Mouse (Mus musculus) liver, postnatal 0 days (tissue): ENCODE measurements around the gene Cntnap4. TPM values are rescaled to one million over a fixed set of nuclear protein-coding genes. Genes with fewer than 3 reads are reported as not detected.

Experiments used
- ATAC-seq: fragments of 200-750 bp; cut with Nextera tagmentation; 2 replicates; pipeline ENCODE4 v1.8.0; 2017; ENCODE audit warnings: mild to moderate bottlenecking, moderate library complexity
- DNase-seq: peaks from one replicate; pipeline ENCODE4 v3.0.0-alpha.2; 2016
- H3K27ac ChIP-seq: fragments of 300-500 bp; sonication (generic); 2 replicates; pipeline ENCODE4 v1.5.1; 2014; ENCODE audit warnings: antibody characterized with exemption, moderate library complexity, mild to moderate bottlenecking, low read depth
- H3K27me3 ChIP-seq: fragments of 300-500 bp; sonication (generic); 2 replicates; pipeline ENCODE4 v1.6.1; 2014; ENCODE audit warnings: low read length, control low read depth, mixed read lengths; ENCODE audit not compliant: insufficient read depth
- H3K36me3 ChIP-seq: fragments of 300-500 bp; sonication (generic); replicated peaks from 2 replicates; pipeline ENCODE4 v1.6.1; 2014; ENCODE audit warnings: mild to moderate bottlenecking, control low read depth, low read length, moderate library complexity, mixed read lengths; ENCODE audit not compliant: insufficient read depth
- H3K4me1 ChIP-seq: fragments of 300-500 bp; sonication (generic); 2 replicates; pipeline ENCODE4 v1.6.1; 2014; ENCODE audit warnings: antibody characterized with exemption, mild to moderate bottlenecking, control low read depth; ENCODE audit not compliant: insufficient read depth
- H3K4me2 ChIP-seq: fragments of 300-500 bp; sonication (generic); 2 replicates; pipeline ENCODE4 v1.6.1; 2014; ENCODE audit warnings: low read depth, mild to moderate bottlenecking, low read length, moderate library complexity, mixed read lengths
- H3K4me3 ChIP-seq: fragments of 300-500 bp; sonication (generic); 2 replicates; pipeline ENCODE4 v1.5.1; 2014; ENCODE audit warnings: low read depth, low read length
- H3K9ac ChIP-seq: fragments of 300-500 bp; sonication (generic); replicated peaks from 2 replicates; pipeline ENCODE4 v1.6.1; 2014; ENCODE audit warnings: mild to moderate bottlenecking, moderate library complexity
- H3K9me3 ChIP-seq: fragments of 300-500 bp; sonication (generic); 2 replicates; pipeline ENCODE4 v1.6.1; 2016; ENCODE audit warnings: mild to moderate bottlenecking, control low read depth, low read length, mixed read lengths
- CTCF ChIP-seq: sonication (generic); IDR thresholded peaks from 2 replicates; pipeline ENCODE4 v1.5.1; 2016; ENCODE audit warnings: antibody characterized with exemption, low read depth
- EP300 ChIP-seq: IDR thresholded peaks from 2 replicates; pipeline ENCODE4 v1.6.1; 2016; ENCODE audit warnings: antibody characterized with exemption, low read depth, mild to moderate bottlenecking
- WGBS: fragments of 180-500 bp; shearing (Covaris S2); extraction: QIAGEN DNeasy Blood & Tissue Kit; methylation state at CpG from one replicate; pipeline ENCODE4 v1.1.7; 2014; ENCODE audit not compliant: insufficient replicate concordance; 5-methylcytosine and 5-hydroxymethylcytosine counted together
- polyA plus RNA-seq: library from polyadenylated mRNA; unstranded; fragments of >200 nt; fragmentation: Nextera tagmentation; extraction: Ambion mirVana; gene quantifications from 2 replicates; pipeline ENCODE4 v1.2.1, GENCODE M21; 2015

Gene Cntnap4
- polyA plus RNA-seq, 1 experiment from 2014 or later, result not detected

- Histone ChIP-seq H3K9ac (no peak overlapping the region), H3K4me1 (no peaks in the 10 kb centered on the region), H3K27ac (no peak overlapping the region), H3K27me3 (no peaks in the 10 kb centered on the region), H3K9me3 (no peaks in the 10 kb centered on the region; the same call in 1 of the 2 replicates), H3K4me3 (no peak overlapping the region), H3K36me3 (no peaks in the 10 kb centered on the region), H3K4me2 (no peak overlapping the region)
- no peak for DNase-seq
- no peak for ATAC-seq
- TF ChIP-seq EP300 (no peak), CTCF (no peak)
These were observed 125.9 kb downstream of the Cntnap4 start for GRCm38 (mm10) chr8:112695708-112696107.

GRCm38 (mm10) chr8:112698141-112698540, 128.3 kb downstream of the Cntnap4 start:
- no peaks in the 10 kb centered on the region for H3K4me1 ChIP-seq
- H3K4me2 ChIP-seq, result no peak overlapping the region
- H3K4me3 ChIP-seq, result no peak overlapping the region
- no peaks in the 10 kb centered on the region for H3K27me3 ChIP-seq
- no peaks in the 10 kb centered on the region for H3K36me3 ChIP-seq
- ATAC-seq, result no peak
- TF ChIP-seq CTCF (no peak), EP300 (no peak)
- H3K9ac ChIP-seq, result no peak overlapping the region
- H3K9me3 ChIP-seq, result no peaks in the 10 kb centered on the region; the same call in 1 of the 2 replicates
- no peak overlapping the region for H3K27ac ChIP-seq
- WGBS, result 65% methylated on average over 3 of the region's 3 CpGs
- no peak for DNase-seq

GRCm38 (mm10) chr8:112716982-112717381, 147.1 kb downstream of the Cntnap4 start:
- 56% methylated on average over 3 of the region's 3 CpGs for WGBS
- Histone ChIP-seq H3K9ac (no peak overlapping the region), H3K9me3 (no peaks in the 10 kb centered on the region), H3K4me1 (no peaks in the 10 kb centered on the region), H3K27me3 (no peaks in the 10 kb centered on the region), H3K27ac (no peak overlapping the region), H3K4me2 (no peak overlapping the region), H3K36me3 (no peaks in the 10 kb centered on the region), H3K4me3 (no peak overlapping the region)
- ATAC-seq (no peak), DNase-seq (no peak)
- TF ChIP-seq CTCF (no peak), EP300 (no peak)

- DNase-seq (no peak), ATAC-seq (peak; percentile 74)
- Histone ChIP-seq H3K4me1 (no peaks in the 10 kb centered on the region), H3K27me3 (no peaks in the 10 kb centered on the region), H3K36me3 (no peaks in the 10 kb centered on the region), H3K27ac (no peak overlapping the region), H3K4me3 (no peak overlapping the region), H3K4me2 (no peak overlapping the region), H3K9me3 (no peaks in the 10 kb centered on the region; the same call in 1 of the 2 replicates), H3K9ac (no peak overlapping the region)
- TF ChIP-seq EP300 (no peak), CTCF (no peak)
- 61% methylated on average over 9 of the region's 9 CpGs for WGBS
These were observed 155.1 kb downstream of the Cntnap4 start for GRCm38 (mm10) chr8:112724918-112725317.

GRCm38 (mm10) chr8:112730583-112731432, 161.0 kb downstream of the Cntnap4 start:
- H3K9me3 ChIP-seq, result peaks cover 2% of the 10 kb centered on the region; the same call in 1 of the 2 replicates
- ATAC-seq (no peak), DNase-seq (no peak)
- H3K4me3 ChIP-seq, result no peak overlapping the region
- no peaks in the 10 kb centered on the region for H3K4me1 ChIP-seq
- 74% methylated on average over 15 of the region's 15 CpGs for WGBS
- H3K9ac ChIP-seq, result no peak overlapping the region
- TF ChIP-seq EP300, result no peak
- no peak for TF ChIP-seq CTCF
- H3K27me3 ChIP-seq, result no peaks in the 10 kb centered on the region
- H3K27ac ChIP-seq, result no peak overlapping the region
- no peaks in the 10 kb centered on the region for H3K36me3 ChIP-seq
- H3K4me2 ChIP-seq, result no peak overlapping the region

GRCm38 (mm10) chr8:112735575-112735974, 165.7 kb downstream of the Cntnap4 start:
- Histone ChIP-seq H3K4me2 (no peak overlapping the region), H3K27ac (no peak overlapping the region), H3K4me3 (no peak overlapping the region), H3K27me3 (no peaks in the 10 kb centered on the region), H3K9ac (no peak overlapping the region), H3K4me1 (no peaks in the 10 kb centered on the region), H3K36me3 (no peaks in the 10 kb centered on the region), H3K9me3 (0 out of 2 replicates have a peak, but pooled peaks cover under 1% of the 10 kb centered on the region)
- ATAC-seq (no peak), DNase-seq (no peak)
- TF ChIP-seq CTCF, result no peak
- TF ChIP-seq EP300, result no peak
- 86% methylated on average over 3 of the region's 3 CpGs for WGBS
